ENCODE assay signal across 8 mouse cellular contexts in the genomic region with DNA sequence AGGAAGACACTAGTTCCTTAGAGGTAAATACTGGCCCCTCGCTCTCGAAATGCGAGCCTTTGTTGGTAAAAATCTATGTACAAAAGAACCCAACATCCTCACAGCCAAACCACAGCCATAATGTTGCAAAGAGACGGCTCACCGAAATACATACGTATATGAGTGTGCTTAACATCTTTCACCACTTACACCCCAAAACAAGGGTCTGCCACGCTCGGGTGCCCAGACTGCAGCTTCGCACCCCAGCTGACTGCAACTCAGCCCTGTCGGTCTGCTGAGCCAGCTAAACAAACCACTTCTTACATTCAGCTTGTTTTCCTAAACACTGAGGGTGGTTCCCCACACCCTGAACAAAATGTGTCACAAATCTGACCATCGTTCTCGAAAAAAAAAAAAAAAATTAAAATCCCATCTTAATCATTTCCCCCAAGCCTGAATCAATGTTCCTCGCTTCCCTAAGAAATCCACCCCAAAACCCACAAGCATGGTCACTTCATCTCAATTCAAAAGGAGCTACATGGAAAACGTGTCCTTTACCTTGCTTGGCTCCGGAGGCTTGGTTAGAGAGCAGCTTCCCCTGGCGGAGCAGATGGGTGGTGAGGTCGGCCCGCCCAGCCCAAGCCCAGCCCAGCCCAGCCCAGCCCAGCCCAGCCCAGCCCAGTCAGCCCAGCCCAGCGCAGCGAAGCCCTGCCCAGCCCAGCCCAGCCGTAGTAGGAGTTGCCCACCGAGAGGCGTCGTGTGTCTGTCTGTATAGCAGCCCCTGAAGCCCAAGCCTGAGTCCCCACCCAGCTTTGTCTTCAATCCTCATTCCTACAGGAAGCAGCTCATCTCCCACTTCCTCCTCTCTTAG. TPM values are rescaled to one million over a fixed set of nuclear protein-coding genes. Genes with fewer than 3 reads are reported as not detected.
DNase-seq lines count a peak whose midpoint lies in the region; ATAC-seq and TF ChIP-seq lines count a peak whose summit lies in the region.

No protein-coding gene starts in this region.

- peak; percentile 76; the same call in 1 of the 2 replicates for ATAC-seq in erythroid progenitor cell, adult 5-6 weeks (replicated peaks; ENCODE audit: low FRiP score, poor library complexity, severe bottlenecking)
- peak; percentile 89 for ATAC-seq in heart, embryonic 14.5 days (ENCODE audit: insufficient number of reproducible peaks, insufficient read depth, low FRiP score, low read depth)
- ATAC-seq in kidney, postnatal 0 days (replicated peaks; ENCODE audit: low FRiP score, low read depth): peak; percentile 97
- peak; percentile 81 for ATAC-seq in liver, embryonic 15.5 days (ENCODE audit: insufficient read depth)
- ATAC-seq in stomach, embryonic 16.5 days (ENCODE audit: insufficient read depth, low FRiP score): peak; percentile 97

- peak in 1 of 2 experiments; percentile 38; a peak in 2 of 4 replicates for TF ChIP-seq CTCF in CH12.LX (conservative IDR thresholded peaks at IDR 0.05 in 1 of 2, IDR thresholded peaks at IDR 0.05 in 1 of 2; ENCODE audit: low read depth in 2 of 2, low read length in 2 of 2)
- TF ChIP-seq CTCF in bone marrow, adult 2 months (IDR thresholded peaks at IDR 0.05; ENCODE audit: control insufficient read depth, insufficient read depth, low read length): peak; percentile 34; the same call in 1 of the 2 replicates
- peak; percentile 58 for TF ChIP-seq CTCF in kidney, postnatal 0 days (IDR thresholded peaks at IDR 0.05; ENCODE audit: low read depth)

- H3K36me3 ChIP-seq in CH12.LX (replicated peaks in 1 of 2; ENCODE audit: control insufficient read depth in 1 of 2, insufficient read depth in 1 of 2, low read length in 1 of 2): peaks cover 0 to 4% of the 10 kb centered on the region in 2 experiments
- H3K36me3 ChIP-seq in heart, embryonic 14.5 days (ENCODE audit: control insufficient read depth, insufficient read depth, low read length): no peaks in the 10 kb centered on the region
- no peaks in the 10 kb centered on the region for H3K36me3 ChIP-seq in kidney, postnatal 0 days (ENCODE audit: insufficient read depth, low read length)
- H3K36me3 ChIP-seq in liver, embryonic 15.5 days (replicated peaks): no peaks in the 10 kb centered on the region
- H3K36me3 ChIP-seq in stomach, embryonic 16.5 days (ENCODE audit: control insufficient read depth, insufficient read depth, low read length): no peaks in the 10 kb centered on the region

- H3K4me1 ChIP-seq in CH12.LX (ENCODE audit: control insufficient read depth in 1 of 2, insufficient read depth in 2 of 2): peaks cover 15 to 37% of the 10 kb centered on the region in 2 experiments
- H3K4me1 ChIP-seq in bone marrow, adult 2 months (ENCODE audit: control insufficient read depth, insufficient read depth, low read length): peaks cover 4% of the 10 kb centered on the region
- H3K4me1 ChIP-seq in heart, embryonic 14.5 days (ENCODE audit: control insufficient read depth in 2 of 2, insufficient read depth in 2 of 2, low read length in 2 of 2): peaks cover 16 to 17% of the 10 kb centered on the region in 2 experiments
- H3K4me1 ChIP-seq in kidney, postnatal 0 days (replicated peaks; ENCODE audit: insufficient read depth, low read length): 0 out of 2 replicates have a peak, but pooled peaks cover 5% of the 10 kb centered on the region
- peaks cover 16% of the 10 kb centered on the region for H3K4me1 ChIP-seq in liver, embryonic 15.5 days (replicated peaks)
- H3K4me1 ChIP-seq in stomach, embryonic 16.5 days (ENCODE audit: control insufficient read depth, insufficient read depth, low read length): peaks cover 11% of the 10 kb centered on the region

- TF ChIP-seq EP300 in CH12.LX (IDR thresholded peaks at IDR 0.05; ENCODE audit: low read length): peak; percentile 42; the same call in 1 of the 2 replicates

- DNase-seq in CH12.LX (ENCODE audit: extremely low read depth): peak; percentile 69
- peak; percentile 96 for DNase-seq in kidney, postnatal 0 days (ENCODE audit: low spot score)
- DNase-seq in natural killer cell, adult 2 months (ENCODE audit: low spot score in 2 of 2): peak; percentile 75

- TF ChIP-seq POLR2A in CH12.LX (IDR thresholded peaks at IDR 0.05; ENCODE audit: low read depth, low read length): peak; percentile 76
- TF ChIP-seq POLR2A in bone marrow, adult 2 months (IDR thresholded peaks at IDR 0.05; ENCODE audit: borderline replicate concordance, control insufficient read depth, low read depth, low read length): 0 out of 2 replicates have a peak, but pooled peaks have one; percentile 3

- peak overlapping the region; percentile 96 for H3K4me2 ChIP-seq in CH12.LX (ENCODE audit: insufficient read depth, low read depth, poor library complexity, severe bottlenecking)
- H3K4me2 ChIP-seq in heart, embryonic 14.5 days (ENCODE audit: low read length): peak overlapping the region; percentile 86
- H3K4me2 ChIP-seq in kidney, postnatal 0 days (ENCODE audit: low read length): peak overlapping the region; percentile 79
- peak overlapping the region; percentile 56 for H3K4me2 ChIP-seq in liver, embryonic 15.5 days
- peak overlapping the region; percentile 78 for H3K4me2 ChIP-seq in stomach, embryonic 16.5 days (ENCODE audit: low read depth, low read length)

- H3K4me3 ChIP-seq in CH12.LX (replicated peaks in 1 of 3; ENCODE audit: low read depth in 2 of 3, low read length in 2 of 3, poor library complexity in 1 of 3): peak overlapping the region; percentile 66 to 97 (median 91)
- H3K4me3 ChIP-seq in bone marrow, adult 2 months (replicated peaks; ENCODE audit: control insufficient read depth, low read depth, low read length): peak overlapping the region; percentile 95
- H3K4me3 ChIP-seq in heart, embryonic 14.5 days (ENCODE audit: control insufficient read depth in 1 of 2, insufficient read depth in 1 of 2, low read depth in 1 of 2, low read length in 2 of 2): peak overlapping the region; percentile 53 to 66
- peak overlapping the region; percentile 47 for H3K4me3 ChIP-seq in kidney, postnatal 0 days (replicated peaks; ENCODE audit: low read depth, low read length)
- H3K4me3 ChIP-seq in liver, embryonic 15.5 days (replicated peaks): peak overlapping the region; percentile 35
- peak overlapping the region; percentile 51 for H3K4me3 ChIP-seq in stomach, embryonic 16.5 days (replicated peaks; ENCODE audit: low read length)

- peak; percentile 17 for TF ChIP-seq RAD21 in CH12.LX (IDR thresholded peaks at IDR 0.05; ENCODE audit: low read depth, low read length)

- H3K9me3 ChIP-seq in CH12.LX (replicated peaks; ENCODE audit: low read length): no peaks in the 10 kb centered on the region
- no peaks in the 10 kb centered on the region for H3K9me3 ChIP-seq in heart, embryonic 14.5 days (ENCODE audit: control insufficient read depth, low read length)
- H3K9me3 ChIP-seq in kidney, postnatal 0 days (replicated peaks; ENCODE audit: low read length): no peaks in the 10 kb centered on the region
- H3K9me3 ChIP-seq in liver, embryonic 15.5 days (replicated peaks): no peaks in the 10 kb centered on the region
- no peaks in the 10 kb centered on the region for H3K9me3 ChIP-seq in stomach, embryonic 16.5 days (replicated peaks; ENCODE audit: control insufficient read depth, low read length)

- peak overlapping the region; percentile 96 for H3K9ac ChIP-seq in CH12.LX (ENCODE audit: insufficient read depth, low read depth)
- peak overlapping the region; percentile 75 for H3K9ac ChIP-seq in heart, embryonic 14.5 days (ENCODE audit: low read length)
- peak overlapping the region; percentile 58 for H3K9ac ChIP-seq in kidney, postnatal 0 days (ENCODE audit: low read depth, low read length)
- no peak overlapping the region for H3K9ac ChIP-seq in liver, embryonic 15.5 days
- H3K9ac ChIP-seq in stomach, embryonic 16.5 days (ENCODE audit: low read length): peak overlapping the region; percentile 66

- H3K27ac ChIP-seq in CH12.LX (ENCODE audit: insufficient read depth, low read depth): peak overlapping the region; percentile 60; the same call in 1 of the 2 replicates
- H3K27ac ChIP-seq in bone marrow, adult 2 months (ENCODE audit: control insufficient read depth, insufficient read depth, low read depth, low read length, poor library complexity): peak overlapping the region; percentile 73
- H3K27ac ChIP-seq in heart, embryonic 14.5 days (replicated peaks in 1 of 2; ENCODE audit: control insufficient read depth in 1 of 2, insufficient read depth in 1 of 2, low read depth in 2 of 2, low read length in 2 of 2): peak overlapping the region; percentile 55 to 78
- peak overlapping the region; percentile 93 for H3K27ac ChIP-seq in kidney, postnatal 0 days
- H3K27ac ChIP-seq in liver, embryonic 15.5 days (replicated peaks): peak overlapping the region; percentile 33; the same call in 1 of the 2 replicates
- H3K27ac ChIP-seq in stomach, embryonic 16.5 days (ENCODE audit: low read length): peak overlapping the region; percentile 86

- H3K27me3 ChIP-seq in CH12.LX (replicated peaks): no peaks in the 10 kb centered on the region
- no peaks in the 10 kb centered on the region for H3K27me3 ChIP-seq in heart, embryonic 14.5 days (ENCODE audit: control insufficient read depth, insufficient read depth, low read length)
- H3K27me3 ChIP-seq in kidney, postnatal 0 days (ENCODE audit: insufficient read depth, low read length): no peaks in the 10 kb centered on the region
- H3K27me3 ChIP-seq in liver, embryonic 15.5 days: peaks cover 32% of the 10 kb centered on the region
- no peaks in the 10 kb centered on the region for H3K27me3 ChIP-seq in stomach, embryonic 16.5 days (ENCODE audit: control insufficient read depth, insufficient read depth, low read length)

- peaks cover 29% of the 10 kb centered on the region for H3K79me2 ChIP-seq in CH12.LX (replicated peaks; ENCODE audit: control insufficient read depth, extremely low read depth, insufficient read depth, poor library complexity, severe bottlenecking)

- 1% methylated on average over 24 of the region's 24 CpGs for WGBS in bone marrow, adult 2 months
- under 1% methylated on average over 24 of the region's 24 CpGs for whole genome bisulfite sequencing in heart, embryonic 14.5 days
- under 1% methylated on average over 24 of the region's 24 CpGs for WGBS in kidney, postnatal 0 days
- WGBS in liver, embryonic 15.5 days (ENCODE audit: insufficient replicate concordance): 1% methylated on average over 24 of the region's 24 CpGs
- 1% methylated on average over 24 of the region's 24 CpGs for WGBS in stomach, embryonic 16.5 days

- in situ Hi-C loops in CH12.LX (cut with MboI; ENCODE audit: low pct_ligation_motif_present, low pct_unique_long_range_greater_than_20kb, low sequenced_read_pairs): loop anchor here (10.0 kb wide), 1 partner anchor 88 kb away; no protein-coding TSS in a partner anchor

- dilution Hi-C loops in CH12.LX (cut with MboI; ENCODE audit: extremely low pct_ligation_motif_present, extremely low pct_unique_long_range_greater_than_20kb, low sequenced_read_pairs): no loop called here

RNA-seq across cellular contexts. Expression of a gene that starts 0.8 kb away (rescaled TPM):
- 62.9 and 63.4 TPM in 2 replicates for total RNA-seq in CH12.LX (2012; rRNA removed)
- total RNA-seq in CH12.LX (2014; rRNA removed): 61.8 and 67.7 TPM in 2 replicates
- 52.1 and 70.0 TPM in 2 replicates for polyA plus RNA-seq in CH12.LX (2012; ENCODE audit: insufficient read length, low read depth)
- polyA plus RNA-seq in bone marrow, adult 2 months (2011; ENCODE audit: insufficient read depth, insufficient read length, low replicate concordance, missing spikeins): 8.7 and 23.1 TPM in 2 replicates
- total RNA-seq in erythroid progenitor cell, adult 5-6 weeks (2015; ENCODE audit: low replicate concordance): 18.4 and 21.4 TPM in 2 replicates
- 4.6 and 6.6 TPM in 2 replicates for total RNA-seq in erythroid progenitor cell, adult 5-6 weeks (2017; ENCODE audit: low replicate concordance)
- polyA plus RNA-seq in heart, embryonic 14.5 days (2014; fragmentation: Nextera tagmentation; extraction: Ambion mirVana): 49.9 and 59.3 TPM in 2 replicates
- polyA plus RNA-seq in kidney, postnatal 0 days (2015; fragmentation: Nextera tagmentation; extraction: Ambion mirVana): 38.5 and 41.4 TPM in 2 replicates
- polyA plus RNA-seq in liver, embryonic 15.5 days (2015; fragmentation: Nextera tagmentation; extraction: Ambion mirVana): 8.1 and 9.8 TPM in 2 replicates
- 43.3 and 43.6 TPM in 2 replicates for polyA plus RNA-seq in stomach, embryonic 16.5 days (2015; fragmentation: Nextera tagmentation; extraction: Ambion mirVana)

Comparison
In these comparisons a context has a peak if more than half of its experiments do, and no peak if none do; other contexts are left out.
1. Peak in every context shown above with its lines: DNase-seq, ATAC-seq, H3K4me3 ChIP-seq and H3K27ac ChIP-seq.
2. H3K27ac ChIP-seq: peak in every context shown above with its lines; median percentile 93 in kidney, postnatal 0 days; 86 in stomach, embryonic 16.5 days; 73 in bone marrow, adult 2 months; 66 in heart, embryonic 14.5 days; 60 in CH12.LX; 33 in liver, embryonic 15.5 days.
3. H3K4me3 ChIP-seq: peak in every context shown above with its lines; median percentile 95 in bone marrow, adult 2 months; 91 in CH12.LX; 60 in heart, embryonic 14.5 days; 51 in stomach, embryonic 16.5 days; 47 in kidney, postnatal 0 days; 35 in liver, embryonic 15.5 days.